Mouse (Mus musculus) liver, postnatal 0 days (tissue): Measurements from ENCODE around the gene Ero1l. TPM values are rescaled to one million over a fixed set of nuclear protein-coding genes. Genes with fewer than 3 reads are reported as not detected.
A peak's percentile ranks its signal among the peaks of the same experiment; 100 is the strongest.

Experiments
- ATAC-seq: fragments of 200-750 bp; cut with Nextera tagmentation; 2 replicates; pipeline ENCODE4 v1.8.0; 2017; ENCODE audit warnings: mild to moderate bottlenecking, moderate library complexity
- DNase-seq: peaks from one replicate; pipeline ENCODE4 v3.0.0-alpha.2; 2016
- H3K27ac ChIP-seq: fragments of 300-500 bp; sonication (generic); 2 replicates; pipeline ENCODE4 v1.5.1; 2014; ENCODE audit warnings: antibody characterized with exemption, moderate library complexity, mild to moderate bottlenecking, low read depth
- H3K27me3 ChIP-seq: fragments of 300-500 bp; sonication (generic); 2 replicates; pipeline ENCODE4 v1.6.1; 2014; ENCODE audit warnings: low read length, control low read depth, mixed read lengths; ENCODE audit not compliant: insufficient read depth
- H3K36me3 ChIP-seq: fragments of 300-500 bp; sonication (generic); replicated peaks from 2 replicates; pipeline ENCODE4 v1.6.1; 2014; ENCODE audit warnings: mild to moderate bottlenecking, control low read depth, low read length, moderate library complexity, mixed read lengths; ENCODE audit not compliant: insufficient read depth
- H3K4me1 ChIP-seq: fragments of 300-500 bp; sonication (generic); 2 replicates; pipeline ENCODE4 v1.6.1; 2014; ENCODE audit warnings: antibody characterized with exemption, mild to moderate bottlenecking, control low read depth; ENCODE audit not compliant: insufficient read depth
- H3K4me2 ChIP-seq: fragments of 300-500 bp; sonication (generic); 2 replicates; pipeline ENCODE4 v1.6.1; 2014; ENCODE audit warnings: low read depth, mild to moderate bottlenecking, low read length, moderate library complexity, mixed read lengths
- H3K4me3 ChIP-seq: fragments of 300-500 bp; sonication (generic); 2 replicates; pipeline ENCODE4 v1.5.1; 2014; ENCODE audit warnings: low read depth, low read length
- H3K9ac ChIP-seq: fragments of 300-500 bp; sonication (generic); replicated peaks from 2 replicates; pipeline ENCODE4 v1.6.1; 2014; ENCODE audit warnings: mild to moderate bottlenecking, moderate library complexity
- H3K9me3 ChIP-seq: fragments of 300-500 bp; sonication (generic); 2 replicates; pipeline ENCODE4 v1.6.1; 2016; ENCODE audit warnings: mild to moderate bottlenecking, control low read depth, low read length, mixed read lengths
- CTCF ChIP-seq: sonication (generic); IDR thresholded peaks from 2 replicates; pipeline ENCODE4 v1.5.1; 2016; ENCODE audit warnings: antibody characterized with exemption, low read depth
- EP300 ChIP-seq: IDR thresholded peaks from 2 replicates; pipeline ENCODE4 v1.6.1; 2016; ENCODE audit warnings: antibody characterized with exemption, low read depth, mild to moderate bottlenecking
- WGBS: fragments of 180-500 bp; shearing (Covaris S2); extraction: QIAGEN DNeasy Blood & Tissue Kit; methylation state at CpG from one replicate; pipeline ENCODE4 v1.1.7; 2014; ENCODE audit not compliant: insufficient replicate concordance; 5-methylcytosine and 5-hydroxymethylcytosine counted together
- polyA plus RNA-seq: library from polyadenylated mRNA; unstranded; fragments of >200 nt; fragmentation: Nextera tagmentation; extraction: Ambion mirVana; gene quantifications from 2 replicates; pipeline ENCODE4 v1.2.1, GENCODE M21; 2015

Gene Ero1l
- polyA plus RNA-seq, 1 experiment from 2014 or later = 37.6 TPM

- Histone ChIP-seq H3K36me3 (peaks cover 32% of the 10 kb centered on the region), H3K27ac (peak overlapping the region; percentile 22; the same call in 1 of the 2 replicates), H3K4me2 (0 out of 2 replicates have a peak overlapping the region, but pooled peaks have one; percentile 22), H3K9ac (no peak overlapping the region), H3K27me3 (no peaks in the 10 kb centered on the region), H3K4me1 (peaks cover 5% of the 10 kb centered on the region), H3K9me3 (no peaks in the 10 kb centered on the region), H3K4me3 (no peak overlapping the region)
- TF ChIP-seq CTCF (no peak), EP300 (no peak)
- DNase-seq (no peak), ATAC-seq (no peak)
- whole genome bisulfite sequencing = 60% methylated on average over 8 of the region's 8 CpGs
Observed at GRCm38 (mm10) chr14:45307630-45308328, 10.8 kb downstream of the Ero1l start.

GRCm38 (mm10) chr14:45305852-45306251 lies 12.7 kb downstream of the Ero1l start:
- no peaks in the 10 kb centered on the region for H3K9me3 ChIP-seq
- H3K27me3 ChIP-seq = no peaks in the 10 kb centered on the region
- H3K4me2 ChIP-seq = peak overlapping the region; percentile 13; the same call in 1 of the 2 replicates
- H3K27ac ChIP-seq = peak overlapping the region; percentile 71
- TF ChIP-seq EP300 (no peak), CTCF (no peak)
- peaks cover 5% of the 10 kb centered on the region for H3K4me1 ChIP-seq
- 71% methylated on average over 5 of the region's 5 CpGs for WGBS
- 0 out of 2 replicates have a peak overlapping the region, but pooled peaks have one; percentile 7 for H3K9ac ChIP-seq
- DNase-seq (no peak), ATAC-seq (peak; percentile 51; the same call in 1 of the 2 replicates)
- H3K36me3 ChIP-seq = peaks cover 50% of the 10 kb centered on the region
- H3K4me3 ChIP-seq = no peak overlapping the region

- peaks cover 5% of the 10 kb centered on the region for H3K4me1 ChIP-seq
- no peak overlapping the region for H3K27ac ChIP-seq
- H3K4me3 ChIP-seq = no peak overlapping the region
- peaks cover 57% of the 10 kb centered on the region for H3K36me3 ChIP-seq
- TF ChIP-seq CTCF = no peak
- no peak for TF ChIP-seq EP300
- WGBS = 81% methylated on average over 4 of the region's 4 CpGs
- H3K4me2 ChIP-seq = no peak overlapping the region
- H3K9ac ChIP-seq = no peak overlapping the region
- ATAC-seq (no peak), DNase-seq (no peak)
- no peaks in the 10 kb centered on the region for H3K27me3 ChIP-seq
- no peaks in the 10 kb centered on the region for H3K9me3 ChIP-seq
Observed at GRCm38 (mm10) chr14:45304389-45304788, 14.2 kb downstream of the Ero1l start.

GRCm38 (mm10) chr14:45303939-45304338 lies 14.6 kb downstream of the Ero1l start:
- Histone ChIP-seq H3K4me2 (no peak overlapping the region), H3K27ac (no peak overlapping the region), H3K4me3 (no peak overlapping the region), H3K36me3 (peaks cover 60% of the 10 kb centered on the region), H3K27me3 (no peaks in the 10 kb centered on the region), H3K9me3 (no peaks in the 10 kb centered on the region), H3K9ac (no peak overlapping the region), H3K4me1 (peaks cover 5% of the 10 kb centered on the region)
- ATAC-seq (no peak), DNase-seq (no peak)
- TF ChIP-seq CTCF (no peak), EP300 (no peak)
- WGBS = 78% methylated on average over 4 of the region's 4 CpGs

GRCm38 (mm10) chr14:45291608-45292007 lies 27.0 kb downstream of the Ero1l start:
- H3K4me2 ChIP-seq = no peak overlapping the region
- H3K4me1 ChIP-seq = no peaks in the 10 kb centered on the region
- H3K9ac ChIP-seq = no peak overlapping the region
- H3K27me3 ChIP-seq = no peaks in the 10 kb centered on the region
- WGBS = 67% methylated on average over 4 of the region's 4 CpGs
- DNase-seq (no peak), ATAC-seq (no peak)
- H3K4me3 ChIP-seq = no peak overlapping the region
- no peak overlapping the region for H3K27ac ChIP-seq
- no peak for TF ChIP-seq EP300
- H3K9me3 ChIP-seq = no peaks in the 10 kb centered on the region
- peaks cover 52% of the 10 kb centered on the region for H3K36me3 ChIP-seq

GRCm38 (mm10) chr14:45282066-45282465 lies 36.5 kb downstream of the Ero1l start:
- H3K27ac ChIP-seq = no peak overlapping the region
- 83% methylated on average over 3 of the region's 3 CpGs for WGBS
- peaks cover 12% of the 10 kb centered on the region for H3K36me3 ChIP-seq
- no peak overlapping the region for H3K4me3 ChIP-seq
- no peak overlapping the region for H3K9ac ChIP-seq
- no peak overlapping the region for H3K4me2 ChIP-seq
- no peaks in the 10 kb centered on the region for H3K27me3 ChIP-seq
- no peaks in the 10 kb centered on the region for H3K4me1 ChIP-seq
- no peak for ATAC-seq
- no peak for DNase-seq
- H3K9me3 ChIP-seq = no peaks in the 10 kb centered on the region
- no peak for TF ChIP-seq CTCF
- no peak for TF ChIP-seq EP300
